Mouse (Mus musculus): ENCODE data around the gene Mgat5b. TPM values are rescaled to one million over a fixed set of nuclear protein-coding genes. Genes with fewer than 3 reads are reported as not detected.

Mgat5b gene
- total and polyA plus RNA-seq, 3 experiments, result not detected

GRCm38 (mm10) chr11:116893532-116894442 is 24.9 kb upstream of the Mgat5b start:
- Histone ChIP-seq H3K9ac (ENCODE audit: control insufficient read depth, low read depth, low read length, poor library complexity, severe bottlenecking) (no peak overlapping the region), H3K9me3 (replicated peaks; ENCODE audit: insufficient read depth, low read length) (no peaks in the 10 kb centered on the region), H3K36me3 (ENCODE audit: control insufficient read depth in 1 of 2, insufficient read depth in 2 of 2, low read length in 2 of 2) (no peaks in the 10 kb centered on the region), H3K79me2 (ENCODE audit: control insufficient read depth, insufficient read depth, low read length, poor library complexity) (no peaks in the 10 kb centered on the region), H3K27me3 (ENCODE audit: control insufficient read depth in 1 of 2, insufficient read depth in 2 of 2, low read length in 2 of 2) (no peaks in the 10 kb centered on the region; a peak in 2 of 4 replicates), H3K4me1 (ENCODE audit: control insufficient read depth in 1 of 2, insufficient read depth in 2 of 2, low read length in 2 of 2) (no peaks in the 10 kb centered on the region), H3K27ac (ENCODE audit: control insufficient read depth, low read depth, low read length) (no peak overlapping the region), H3K4me3 (ENCODE audit: control insufficient read depth in 1 of 2, insufficient read depth in 1 of 2, low read depth in 2 of 2, low read length in 2 of 2) (no peak overlapping the region)
- TF ChIP-seq GATA1 (IDR thresholded peaks at IDR 0.05; ENCODE audit: low read depth, low read length), result no peak
- no peak for TF ChIP-seq EP300 (IDR thresholded peaks at IDR 0.05; ENCODE audit: low read depth in 1 of 2, low read length in 2 of 2)
- TF ChIP-seq ZC3H11A (IDR thresholded peaks at IDR 0.05; ENCODE audit: low read depth, low read length), result no peak
- TF ChIP-seq SIN3A (IDR thresholded peaks at IDR 0.05; ENCODE audit: low read length), result no peak
- no peak for TF ChIP-seq ELF1 (IDR thresholded peaks at IDR 0.05; ENCODE audit: low read depth, low read length)
- TF ChIP-seq CTCF (IDR thresholded peaks at IDR 0.05 in 2 of 3, conservative IDR thresholded peaks at IDR 0.05 in 1 of 3; ENCODE audit: control insufficient read depth in 1 of 3, insufficient read depth in 1 of 3, low read depth in 2 of 3, low read length in 3 of 3, poor library complexity in 1 of 3, severe bottlenecking in 1 of 3), result no peak
- no peak for TF ChIP-seq MAFK (IDR thresholded peaks at IDR 0.05; ENCODE audit: borderline replicate concordance, low read depth, low read length)
- no peak for TF ChIP-seq CHD2 (IDR thresholded peaks at IDR 0.05; ENCODE audit: low read length)
- TF ChIP-seq ZKSCAN1 (IDR thresholded peaks at IDR 0.05; ENCODE audit: low read depth, low read length), result no peak
- TF ChIP-seq TAL1 (IDR thresholded peaks at IDR 0.05; ENCODE audit: low read length), result no peak
- no peak for TF ChIP-seq GABPA (IDR thresholded peaks at IDR 0.05; ENCODE audit: low read depth, low read length)
- TF ChIP-seq CHD1 (IDR thresholded peaks at IDR 0.05; ENCODE audit: low read depth, low read length), result no peak
- TF ChIP-seq NELFE (IDR thresholded peaks at IDR 0.05; ENCODE audit: low read depth, low read length), result no peak
- no peak for TF ChIP-seq POLR2AphosphoS5 (IDR thresholded peaks at IDR 0.05; ENCODE audit: borderline replicate concordance, low read depth, low read length)
- TF ChIP-seq UBTF (IDR thresholded peaks at IDR 0.05; ENCODE audit: borderline replicate concordance, insufficient read depth, low read depth, low read length), result no peak
- no peak for TF ChIP-seq NRF1 (IDR thresholded peaks at IDR 0.05; ENCODE audit: insufficient read depth, low read depth, low read length, poor library complexity, severe bottlenecking)
- DNase-seq (ENCODE audit: low read depth, low spot score), result peak; percentile 11

DNA sequence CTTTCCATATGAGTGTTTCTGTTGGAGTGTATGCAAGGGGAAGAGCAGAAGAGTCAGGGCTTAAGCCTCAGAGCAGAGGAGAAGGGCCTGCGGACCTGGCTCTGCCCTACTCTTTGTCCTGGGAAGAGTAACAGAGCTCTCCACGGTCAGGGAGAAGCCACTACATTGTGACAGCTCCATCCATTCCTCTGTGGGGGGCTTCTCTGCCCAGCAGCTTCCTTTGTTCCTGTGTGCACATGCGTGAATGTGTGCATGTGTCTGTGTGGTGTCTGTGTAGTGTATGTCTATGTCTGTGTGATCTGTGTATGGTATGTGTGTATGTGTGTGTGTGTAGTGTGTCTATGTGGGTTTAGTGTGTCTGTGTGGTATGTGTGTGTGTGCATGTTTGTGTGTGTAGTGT is 23.3 kb upstream of the Mgat5b start:
- no peaks in the 10 kb centered on the region for H3K36me3 ChIP-seq (ENCODE audit: control insufficient read depth in 1 of 2, insufficient read depth in 2 of 2, low read length in 2 of 2)
- H3K9ac ChIP-seq (ENCODE audit: control insufficient read depth, low read depth, low read length, poor library complexity, severe bottlenecking), result no peak overlapping the region
- no peak overlapping the region for H3K4me3 ChIP-seq (ENCODE audit: control insufficient read depth in 1 of 2, insufficient read depth in 1 of 2, low read depth in 2 of 2, low read length in 2 of 2)
- no peak for DNase-seq (ENCODE audit: low read depth, low spot score)
- no peaks in the 10 kb centered on the region for H3K4me1 ChIP-seq (ENCODE audit: control insufficient read depth in 1 of 2, insufficient read depth in 2 of 2, low read length in 2 of 2)
- no peaks in the 10 kb centered on the region for H3K79me2 ChIP-seq (ENCODE audit: control insufficient read depth, insufficient read depth, low read length, poor library complexity)
- H3K27ac ChIP-seq (ENCODE audit: control insufficient read depth, low read depth, low read length), result no peak overlapping the region
- no peaks in the 10 kb centered on the region for H3K9me3 ChIP-seq (replicated peaks; ENCODE audit: insufficient read depth, low read length)
- no peak for TF ChIP-seq CHD2 (IDR thresholded peaks at IDR 0.05; ENCODE audit: low read length)
- no peak for TF ChIP-seq CHD1 (IDR thresholded peaks at IDR 0.05; ENCODE audit: low read depth, low read length)
- no peak for TF ChIP-seq ZC3H11A (IDR thresholded peaks at IDR 0.05; ENCODE audit: low read depth, low read length)
- no peak for TF ChIP-seq RAD21 (IDR thresholded peaks at IDR 0.05; ENCODE audit: low read depth, low read length)
- TF ChIP-seq MEF2A (IDR thresholded peaks at IDR 0.05; ENCODE audit: extremely low read depth, insufficient replicate concordance, low read depth, low read length, poor library complexity, severe bottlenecking), result no peak
- TF ChIP-seq ZKSCAN1 (IDR thresholded peaks at IDR 0.05; ENCODE audit: low read depth, low read length), result no peak
- TF ChIP-seq POLR2AphosphoS2 (IDR thresholded peaks at IDR 0.05; ENCODE audit: low read length), result no peak
- no peak for TF ChIP-seq GATA1 (IDR thresholded peaks at IDR 0.05; ENCODE audit: low read depth, low read length)
- TF ChIP-seq MAZ (IDR thresholded peaks at IDR 0.05; ENCODE audit: low read depth, low read length), result no peak
- TF ChIP-seq CTCF (IDR thresholded peaks at IDR 0.05 in 2 of 3, conservative IDR thresholded peaks at IDR 0.05 in 1 of 3; ENCODE audit: control insufficient read depth in 1 of 3, insufficient read depth in 1 of 3, low read depth in 2 of 3, low read length in 3 of 3, poor library complexity in 1 of 3, severe bottlenecking in 1 of 3), result no peak
- TF ChIP-seq TBP (IDR thresholded peaks at IDR 0.05; ENCODE audit: low read depth, low read length), result no peak
- no peak for TF ChIP-seq USF2 (IDR thresholded peaks at IDR 0.05; ENCODE audit: borderline replicate concordance in 1 of 2, insufficient read depth in 1 of 2, low read depth in 1 of 2, low read length in 2 of 2)
- TF ChIP-seq NRF1 (IDR thresholded peaks at IDR 0.05; ENCODE audit: insufficient read depth, low read depth, low read length, poor library complexity, severe bottlenecking), result no peak
- no peak for TF ChIP-seq ELF1 (IDR thresholded peaks at IDR 0.05; ENCODE audit: low read depth, low read length)
- no peak for TF ChIP-seq GABPA (IDR thresholded peaks at IDR 0.05; ENCODE audit: low read depth, low read length)
- TF ChIP-seq TAL1 (IDR thresholded peaks at IDR 0.05; ENCODE audit: low read length), result no peak
- no peak for TF ChIP-seq KAT2A (conservative IDR thresholded peaks at IDR 0.05; ENCODE audit: low read depth, low read length)
- no peaks in the 10 kb centered on the region; a peak in 2 of 4 replicates for H3K27me3 ChIP-seq (ENCODE audit: control insufficient read depth in 1 of 2, insufficient read depth in 2 of 2, low read length in 2 of 2)

Measured in MEL (cell line).